Mouse (Mus musculus): ENCODE measurements around the gene Erich2. TPM values are rescaled to one million over a fixed set of nuclear protein-coding genes. Genes with fewer than 3 reads are reported as not detected.

The Erich2 gene
- total RNA-seq, 2 experiments from 2014 or later = not detected

Other genes with a start within 250 kb of the Erich2 start
- gene Sp5, start 33.9 kb upstream of the Erich2 start, total RNA-seq (2021) = under 1 TPM; 0.12 to 0.27 TPM
- gene Gad1, start 44.3 kb downstream of the Erich2 start, total RNA-seq (2021) = under 1 TPM; 0.47 to 0.67 TPM
- gene Gorasp2, start 152.8 kb downstream of the Erich2 start, total RNA-seq (2021) = 10 to 100 TPM; 84.5 to 86.7 TPM
- under 1 TPM in 1 of 2 experiments, not detected in 1; 0.32 TPM for gene Gm26558, start 153.3 kb downstream of the Erich2 start, total RNA-seq (2021)

All from heart, postnatal 10 days (tissue).